Mouse (Mus musculus) embryonic facial prominence, embryonic 11.5 days (tissue): ENCODE results near the gene Plekha3. TPM values are rescaled to one million over a fixed set of nuclear protein-coding genes. Genes with fewer than 3 reads are reported as not detected.

Experiments used
- ATAC-seq: fragments of 200-750 bp; cut with Nextera tagmentation; replicated peaks from 2 replicates; pipeline ENCODE4 v1.8.0; 2017; ENCODE audit warnings: low read depth; ENCODE audit not compliant: insufficient number of reproducible peaks, low FRiP score, low TSS enrichment
- DNase-seq: peaks from one replicate; pipeline ENCODE4 v3.0.0-alpha.2; 2015; ENCODE audit warnings: low spot score
- H3K27ac ChIP-seq: fragments of 300-500 bp; sonication (generic); replicated peaks from 2 replicates; pipeline ENCODE4 v1.5.1; 2014; ENCODE audit warnings: mild to moderate bottlenecking, low read depth, low read length, control low read depth
- H3K27me3 ChIP-seq: fragments of 300-500 bp; sonication (generic); 2 replicates; pipeline ENCODE4 v1.6.1; 2014; ENCODE audit warnings: mild to moderate bottlenecking, low read length, moderate library complexity, mixed read lengths; ENCODE audit not compliant: control insufficient read depth, insufficient read depth
- H3K36me3 ChIP-seq: fragments of 300-500 bp; sonication (generic); replicated peaks from 2 replicates; pipeline ENCODE4 v1.6.1; 2014; ENCODE audit warnings: low read depth, mild to moderate bottlenecking, low read length, moderate library complexity, mixed read lengths; ENCODE audit not compliant: control insufficient read depth, insufficient read depth
- H3K4me1 ChIP-seq: fragments of 300-500 bp; sonication (generic); 2 replicates; pipeline ENCODE4 v1.6.1; 2014; ENCODE audit warnings: low read length, mixed read lengths; ENCODE audit not compliant: control insufficient read depth, insufficient read depth
- H3K4me2 ChIP-seq: fragments of 300-500 bp; sonication (generic); 2 replicates; pipeline ENCODE4 v1.6.1; 2014; ENCODE audit warnings: low read depth, mild to moderate bottlenecking, control low read depth, low read length, moderate library complexity
- H3K4me3 ChIP-seq: fragments of 300-500 bp; sonication (generic); 2 replicates; pipeline ENCODE4 v1.5.1; 2014; ENCODE audit warnings: low read depth, low read length, control low read depth
- H3K9ac ChIP-seq: fragments of 300-500 bp; sonication (generic); replicated peaks from 2 replicates; pipeline ENCODE4 v1.6.1; 2014; ENCODE audit warnings: mild to moderate bottlenecking, control low read depth, low read length
- H3K9me3 ChIP-seq: fragments of 300-500 bp; sonication (generic); replicated peaks from 2 replicates; pipeline ENCODE4 v1.6.1; 2016; ENCODE audit warnings: mild to moderate bottlenecking, low read length, inconsistent platforms, mixed read lengths; ENCODE audit not compliant: control insufficient read depth
- WGBS: fragments of 180-500 bp; shearing (Covaris S2); extraction: QIAGEN DNeasy Blood & Tissue Kit; methylation state at CpG from one replicate; pipeline ENCODE4 v1.1.7; 2014; 5-methylcytosine and 5-hydroxymethylcytosine counted together
- polyA plus RNA-seq: library from polyadenylated mRNA; unstranded; fragments of >200 nt; fragmentation: Nextera tagmentation; extraction: Ambion mirVana; gene quantifications from 2 replicates; pipeline ENCODE4 v1.2.1, GENCODE M21; 2014

Gene Plekha3
- polyA plus RNA-seq, 1 experiment from 2014 or later, result 15.6 TPM

DNA sequence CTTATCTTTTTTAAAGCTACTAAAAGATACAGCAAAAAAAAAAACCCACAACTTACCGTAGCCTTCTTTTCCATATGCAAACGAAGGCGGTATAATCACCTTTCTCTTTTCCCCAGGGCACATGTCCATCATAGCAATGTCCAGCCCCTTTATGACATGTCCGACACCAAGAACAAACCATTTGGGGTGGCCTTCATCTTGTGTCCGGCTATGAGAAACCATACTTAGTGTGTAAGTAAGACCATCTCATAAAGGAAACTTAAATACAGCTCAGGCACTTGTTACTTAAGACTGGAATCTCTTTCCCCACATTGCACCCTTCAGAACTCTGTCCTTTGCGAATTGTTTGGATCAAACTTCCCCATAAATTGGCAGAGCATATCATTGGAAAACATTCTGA, 3.4 kb upstream of the Plekha3 start:
- ATAC-seq, result no peak
- Histone ChIP-seq H3K9me3 (no peaks in the 10 kb centered on the region), H3K27ac (no peak overlapping the region), H3K27me3 (no peaks in the 10 kb centered on the region), H3K9ac (peak overlapping the region; percentile 60; the same call in 1 of the 2 replicates), H3K4me2 (peak overlapping the region; percentile 47), H3K4me1 (no peaks in the 10 kb centered on the region), H3K4me3 (peak overlapping the region; percentile 40; the same call in 1 of the 2 replicates), H3K36me3 (no peaks in the 10 kb centered on the region)
- DNase-seq, result no peak
- WGBS, result 88% methylated on average over 6 of the region's 6 CpGs

DNA sequence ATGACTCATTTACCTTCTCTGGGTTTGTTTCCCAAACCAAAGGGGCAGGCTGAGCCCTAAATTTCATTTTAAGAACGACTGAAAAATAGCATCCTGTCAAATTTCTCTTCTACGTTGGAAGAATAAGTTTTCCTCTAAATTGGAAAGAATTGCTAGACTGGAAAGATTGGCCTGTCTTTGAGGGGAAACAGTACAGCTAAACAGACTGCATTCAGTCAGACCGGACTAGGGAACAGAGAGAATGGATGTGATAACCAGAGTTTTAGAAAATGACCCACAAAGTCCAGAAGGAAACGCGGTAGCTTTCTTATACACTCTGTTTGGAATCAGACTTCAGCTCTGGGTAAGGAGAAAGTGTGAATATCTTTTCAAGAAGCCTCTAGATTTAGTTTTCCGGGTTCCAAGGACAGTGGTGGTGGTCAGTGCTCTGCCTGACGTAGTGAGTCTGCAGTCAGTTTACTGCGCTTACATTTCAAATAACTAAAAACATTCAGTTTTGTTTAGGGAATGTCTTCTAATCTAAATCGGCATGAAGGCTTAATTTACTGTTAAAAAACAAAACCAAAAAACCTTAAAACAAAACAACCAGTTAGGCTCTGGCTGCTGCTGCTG, 2.8 kb upstream of the Plekha3 start:
- H3K27me3 ChIP-seq, result no peaks in the 10 kb centered on the region
- H3K4me2 ChIP-seq, result peak overlapping the region; percentile 47
- H3K27ac ChIP-seq, result 0 out of 2 replicates have a peak overlapping the region, but pooled peaks have one; percentile 10
- peak overlapping the region; percentile 60 for H3K9ac ChIP-seq
- ATAC-seq (no peak), DNase-seq (peak; percentile 11)
- WGBS, result 41% methylated on average over 9 of the region's 9 CpGs
- no peaks in the 10 kb centered on the region for H3K9me3 ChIP-seq
- peak overlapping the region; percentile 40 for H3K4me3 ChIP-seq
- no peaks in the 10 kb centered on the region for H3K36me3 ChIP-seq
- H3K4me1 ChIP-seq, result no peaks in the 10 kb centered on the region

DNA sequence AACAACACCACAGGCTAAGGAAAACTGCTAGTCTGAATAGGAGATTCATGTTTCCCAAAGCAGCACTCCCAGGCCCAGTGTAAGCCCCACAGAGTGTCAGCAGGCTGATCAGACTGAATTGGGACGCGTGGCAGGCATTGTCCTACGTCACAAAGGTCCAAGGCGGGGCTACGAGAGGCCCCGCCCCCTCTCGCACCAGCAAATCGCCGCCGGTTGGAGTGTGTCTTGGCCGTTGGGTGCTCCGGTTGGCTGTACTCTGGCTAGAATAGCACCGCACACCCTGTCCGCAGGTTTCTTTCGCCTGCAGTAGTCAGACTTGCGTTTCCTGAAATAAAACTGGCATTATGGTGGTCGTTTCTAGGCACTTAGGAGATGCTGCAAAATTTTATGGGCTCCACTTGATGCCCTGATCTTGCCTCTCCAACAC, 2.1 kb upstream of the Plekha3 start, which contains the start of gene Fkbp7:
TSS of gene Fkbp7 (minus strand) at position 151 of the 427 bp plus-strand sequence.
- Histone ChIP-seq H3K27ac (0 out of 2 replicates have a peak within 1 kb of the TSS, but pooled peaks have one; percentile 10), H3K4me1 (no peaks in the 10 kb centered on the region), H3K9ac (peak within 1 kb of the TSS; percentile 60), H3K27me3 (no peaks in the 10 kb centered on the region), H3K4me3 (peak within 1 kb of the TSS; percentile 40), H3K36me3 (no peaks in the 10 kb centered on the region), H3K4me2 (peak within 1 kb of the TSS; percentile 47), H3K9me3 (no peaks in the 10 kb centered on the region)
- ATAC-seq, result peak; percentile 87
- DNase-seq, result peak; percentile 95
- under 1% methylated on average over 17 of the region's 17 CpGs for WGBS

DNA sequence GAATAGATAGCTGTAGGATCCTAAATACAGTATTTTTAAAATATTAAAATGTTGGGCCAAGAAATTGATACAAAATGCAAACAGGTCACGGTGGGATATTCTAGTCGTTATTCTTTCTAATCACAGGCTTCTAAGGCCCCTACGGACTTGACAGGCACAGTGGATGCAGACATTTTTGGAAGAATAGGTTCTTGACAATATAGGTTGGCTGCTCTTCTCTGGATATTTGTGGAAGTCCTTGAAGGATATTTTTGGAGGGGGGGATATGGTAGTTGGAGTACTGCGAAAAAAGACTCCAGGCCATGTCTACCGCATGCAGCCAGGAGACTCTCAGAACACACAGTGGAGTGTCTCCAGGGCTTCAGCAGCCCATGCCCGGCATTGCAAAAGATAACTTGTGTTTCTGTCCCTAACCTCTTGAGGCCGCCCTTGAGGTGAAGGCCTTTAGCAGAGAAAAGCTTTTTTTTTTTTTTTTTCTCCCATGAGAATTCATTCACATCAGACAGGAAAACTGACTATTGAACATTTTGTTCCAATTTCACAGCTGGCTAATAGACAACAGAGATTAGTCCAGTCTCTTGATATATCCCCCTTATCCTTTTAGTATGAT, 1.5 kb upstream of the Plekha3 start:
- H3K9ac ChIP-seq, result no peak overlapping the region
- H3K4me3 ChIP-seq, result peak overlapping the region; percentile 40; the same call in 1 of the 2 replicates
- WGBS, result 35% methylated on average over 7 of the region's 7 CpGs
- no peaks in the 10 kb centered on the region for H3K36me3 ChIP-seq
- DNase-seq (peak; percentile 59), ATAC-seq (no peak)
- H3K27me3 ChIP-seq, result no peaks in the 10 kb centered on the region
- no peak overlapping the region for H3K27ac ChIP-seq
- H3K9me3 ChIP-seq, result no peaks in the 10 kb centered on the region
- no peaks in the 10 kb centered on the region for H3K4me1 ChIP-seq
- H3K4me2 ChIP-seq, result peak overlapping the region; percentile 47; the same call in 1 of the 2 replicates

GRCm38 (mm10) chr2:76675451-76675850, 370 bp downstream of the Plekha3 start:
- Histone ChIP-seq H3K4me1 (no peaks in the 10 kb centered on the region), H3K9ac (peak overlapping the region; percentile 92), H3K9me3 (no peaks in the 10 kb centered on the region), H3K4me2 (peak overlapping the region; percentile 52), H3K27ac (peak overlapping the region; percentile 70), H3K27me3 (no peaks in the 10 kb centered on the region), H3K4me3 (peak overlapping the region; percentile 92), H3K36me3 (no peaks in the 10 kb centered on the region)
- under 1% methylated on average over 19 of the region's 44 CpGs for WGBS
- ATAC-seq (peak; percentile 32), DNase-seq (peak; percentile 54)

GRCm38 (mm10) chr2:76675949-76676348, 868 bp downstream of the Plekha3 start:
- H3K27ac ChIP-seq, result no peak overlapping the region
- no peaks in the 10 kb centered on the region for H3K4me1 ChIP-seq

DNA sequence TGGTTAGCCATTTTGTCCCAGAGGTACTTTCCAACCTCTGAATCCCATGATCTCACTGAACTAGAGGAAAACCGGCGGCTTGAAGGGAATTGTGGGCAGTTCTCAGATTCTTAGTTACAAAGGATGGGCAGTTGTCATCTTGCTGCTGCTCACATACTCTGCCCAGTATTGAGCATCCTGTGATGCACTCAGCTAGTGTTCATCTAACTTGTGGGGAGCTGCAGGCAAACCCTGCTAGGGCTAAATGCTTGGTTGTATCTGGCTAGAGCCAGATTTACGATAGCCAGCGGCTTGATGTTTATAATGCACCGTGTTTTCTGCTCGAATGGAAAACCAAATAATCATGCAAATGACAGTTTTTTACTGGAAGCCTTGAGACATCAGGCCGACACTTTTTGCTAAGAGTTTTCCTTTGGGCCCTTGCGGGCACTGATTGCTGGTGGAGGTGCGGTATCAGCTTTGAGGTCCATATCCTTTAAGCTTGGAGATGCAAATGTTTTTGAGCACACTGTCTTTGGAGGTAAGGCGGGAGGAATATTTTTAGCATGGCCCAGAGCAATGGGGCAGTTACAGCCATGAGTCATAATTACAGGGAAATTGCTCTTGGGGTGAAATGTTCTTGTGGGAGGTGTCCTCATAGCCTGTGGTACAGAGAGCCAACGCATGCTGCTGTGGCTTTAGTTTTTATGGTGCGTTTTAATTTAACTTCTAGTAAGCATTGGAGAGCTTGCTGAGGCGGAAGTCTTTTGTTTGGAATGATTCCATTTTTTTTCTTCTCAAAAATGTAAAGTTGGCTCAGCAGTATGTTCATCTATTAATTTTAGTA, 1.5 kb downstream of the Plekha3 start:
- no peaks in the 10 kb centered on the region for H3K36me3 ChIP-seq
- H3K9me3 ChIP-seq, result no peaks in the 10 kb centered on the region
- peak overlapping the region; percentile 52 for H3K4me2 ChIP-seq
- H3K4me1 ChIP-seq, result no peaks in the 10 kb centered on the region
- H3K4me3 ChIP-seq, result peak overlapping the region; percentile 92
- H3K27ac ChIP-seq, result no peak overlapping the region
- WGBS, result 63% methylated on average over 13 of the region's 13 CpGs
- DNase-seq, result no peak
- peak overlapping the region; percentile 92 for H3K9ac ChIP-seq
- H3K27me3 ChIP-seq, result no peaks in the 10 kb centered on the region
- no peak for ATAC-seq

More at GRCm38 (mm10) chr2:76675949-76676348, 868 bp downstream of the Plekha3 start:
- H3K36me3 ChIP-seq, result no peaks in the 10 kb centered on the region
- H3K4me3 ChIP-seq, result peak overlapping the region; percentile 92
- no peaks in the 10 kb centered on the region for H3K27me3 ChIP-seq
- WGBS, result 7% methylated on average over 4 of the region's 4 CpGs
- H3K9me3 ChIP-seq, result no peaks in the 10 kb centered on the region
- no peak for DNase-seq
- peak overlapping the region; percentile 92 for H3K9ac ChIP-seq
- no peak for ATAC-seq
- H3K4me2 ChIP-seq, result peak overlapping the region; percentile 52
